Mouse (Mus musculus): ENCODE data around the gene Zfp652.

GRCm38 (mm10) chr11:95831641-95832040 is 119.2 kb downstream of the Zfp652 start:
- TF ChIP-seq POLR2A (IDR thresholded peaks at IDR 0.05; ENCODE audit: borderline replicate concordance, extremely low read depth, low read depth, low read length) (no peak), CTCF (IDR thresholded peaks at IDR 0.05; ENCODE audit: insufficient read depth, low read length) (no peak)

Measured in lung, adult 2 months (tissue).